Comparison of ENCODE assay signal across 9 mouse cellular contexts in genomic region chr17:45866876-45867652, GRCm38 (mm10).
DNase-seq lines count a peak whose midpoint lies in the region; ATAC-seq and TF ChIP-seq lines count a peak whose summit lies in the region.
"Had no signal": no experiment of that assay in that cellular context is flagged by ENCODE, and none has a peak within 500 bp of the region (broad histone marks: within the 10 kb centered on the region; RNA-seq: fewer than 3 reads in every experiment).

No protein-coding gene starts in this region.

- no peaks in the 10 kb centered on the region for H3K36me3 ChIP-seq in hindbrain, embryonic 10.5 days
- no peaks in the 10 kb centered on the region for H3K36me3 ChIP-seq in hindbrain, embryonic 14.5 days (replicated peaks; ENCODE audit: control insufficient read depth, insufficient read depth)
- H3K36me3 ChIP-seq in heart, postnatal 0 days (replicated peaks; ENCODE audit: control insufficient read depth, insufficient read depth, low read length) = no peaks in the 10 kb centered on the region
- no peaks in the 10 kb centered on the region for H3K36me3 ChIP-seq in lung, postnatal 0 days (ENCODE audit: insufficient read depth, low read length)
- H3K36me3 ChIP-seq in forebrain, embryonic 14.5 days (ENCODE audit: control insufficient read depth, insufficient read depth, low read length) = no peaks in the 10 kb centered on the region

- DNase-seq in hindbrain, embryonic 10.5 days (ENCODE audit: low spot score) = no peak
- DNase-seq in hindbrain, embryonic 14.5 days (ENCODE audit: low spot score) = no peak
- peak; percentile 25 for DNase-seq in R1 (ENCODE audit: low read depth, low spot score)
- DNase-seq in heart, postnatal 0 days (ENCODE audit: low spot score) = peak; percentile 71
- peak; percentile 65 for DNase-seq in lung, postnatal 0 days (ENCODE audit: low spot score)
- DNase-seq in forebrain, embryonic 14.5 days (ENCODE audit: low spot score) = no peak
- DNase-seq in left cerebral cortex, adult 9 months (ENCODE audit: low spot score in 2 of 2) = no peak
- DNase-seq: liver had no signal

- H3K27me3 ChIP-seq in hindbrain, embryonic 10.5 days (ENCODE audit: insufficient read depth, poor library complexity, severe bottlenecking) = peaks cover 49% of the 10 kb centered on the region
- H3K27me3 ChIP-seq in hindbrain, embryonic 14.5 days (ENCODE audit: control insufficient read depth, insufficient read depth, low read length) = no peaks in the 10 kb centered on the region
- H3K27me3 ChIP-seq in heart, postnatal 0 days (ENCODE audit: control insufficient read depth, insufficient read depth, low read length) = 0 out of 2 replicates have a peak, but pooled peaks cover 5% of the 10 kb centered on the region
- 0 out of 2 replicates have a peak, but pooled peaks cover 3% of the 10 kb centered on the region for H3K27me3 ChIP-seq in lung, postnatal 0 days (replicated peaks; ENCODE audit: insufficient read depth, low read length)
- no peaks in the 10 kb centered on the region for H3K27me3 ChIP-seq in forebrain, embryonic 14.5 days (replicated peaks; ENCODE audit: control insufficient read depth, insufficient read depth, low read length)

- ATAC-seq in hindbrain, embryonic 14.5 days (ENCODE audit: low FRiP score) = no peak
- peak; percentile 57 for ATAC-seq in heart, postnatal 0 days (ENCODE audit: insufficient read depth, low read depth)
- ATAC-seq in lung, postnatal 0 days = peak; percentile 51
- no peak for ATAC-seq in forebrain, embryonic 14.5 days
- ATAC-seq in activated CD4-positive, CD25-positive, alpha-beta regulatory T cell, adult 4 months = no peak

- peak overlapping the region; percentile 57 for H3K27ac ChIP-seq in hindbrain, embryonic 10.5 days
- no peak overlapping the region for H3K27ac ChIP-seq in hindbrain, embryonic 14.5 days
- H3K27ac ChIP-seq in heart, postnatal 0 days (ENCODE audit: low read depth) = no peak overlapping the region
- no peak overlapping the region for H3K27ac ChIP-seq in lung, postnatal 0 days (ENCODE audit: low read length)
- H3K27ac ChIP-seq in forebrain, embryonic 14.5 days (ENCODE audit: low read depth, low read length) = no peak overlapping the region

- H3K4me1 ChIP-seq in hindbrain, embryonic 10.5 days (replicated peaks) = peaks cover 88% of the 10 kb centered on the region
- H3K4me1 ChIP-seq in hindbrain, embryonic 14.5 days (replicated peaks; ENCODE audit: control insufficient read depth, insufficient read depth, low read length) = no peaks in the 10 kb centered on the region; the same call in 1 of the 2 replicates
- H3K4me1 ChIP-seq in heart, postnatal 0 days (ENCODE audit: control insufficient read depth, insufficient read depth) = 0 out of 2 replicates have a peak, but pooled peaks cover 2% of the 10 kb centered on the region
- H3K4me1 ChIP-seq in lung, postnatal 0 days (ENCODE audit: insufficient read depth, low read depth, low read length) = no peaks in the 10 kb centered on the region
- H3K4me1 ChIP-seq in forebrain, embryonic 14.5 days (ENCODE audit: control insufficient read depth, insufficient read depth, low read length) = no peaks in the 10 kb centered on the region

- no peak overlapping the region for H3K4me3 ChIP-seq in hindbrain, embryonic 10.5 days
- no peak overlapping the region for H3K4me3 ChIP-seq in hindbrain, embryonic 14.5 days (replicated peaks; ENCODE audit: low read length)
- H3K4me3 ChIP-seq in heart, postnatal 0 days (ENCODE audit: low read depth, low read length) = no peak overlapping the region
- H3K4me3 ChIP-seq in lung, postnatal 0 days (ENCODE audit: low read depth, low read length) = no peak overlapping the region
- H3K4me3 ChIP-seq in forebrain, embryonic 14.5 days (ENCODE audit: low read depth, low read length) = no peak overlapping the region

- WGBS in hindbrain, embryonic 10.5 days = 73% methylated on average over 15 of the region's 15 CpGs
- WGBS in hindbrain, embryonic 14.5 days = 66% methylated on average over 15 of the region's 15 CpGs
- WGBS in heart, postnatal 0 days = 59% methylated on average over 15 of the region's 15 CpGs
- WGBS in lung, postnatal 0 days = 57% methylated on average over 15 of the region's 15 CpGs
- 78% methylated on average over 15 of the region's 15 CpGs for WGBS in forebrain, embryonic 14.5 days

- H3K4me2 ChIP-seq in hindbrain, embryonic 14.5 days (replicated peaks) = no peak overlapping the region
- H3K4me2 ChIP-seq in heart, postnatal 0 days (ENCODE audit: low read depth, low read length) = no peak overlapping the region
- H3K4me2 ChIP-seq in lung, postnatal 0 days (replicated peaks; ENCODE audit: low read depth, low read length) = no peak overlapping the region
- no peak overlapping the region for H3K4me2 ChIP-seq in forebrain, embryonic 14.5 days (ENCODE audit: low read length)

- no peak for TF ChIP-seq CTCF in heart, postnatal 0 days (IDR thresholded peaks at IDR 0.05; ENCODE audit: low read depth)
- TF ChIP-seq CTCF in lung, postnatal 0 days (IDR thresholded peaks at IDR 0.05) = no peak

- H3K9ac ChIP-seq in hindbrain, embryonic 14.5 days = no peak overlapping the region
- H3K9ac ChIP-seq in heart, postnatal 0 days (replicated peaks; ENCODE audit: low read depth, low read length) = no peak overlapping the region
- H3K9ac ChIP-seq in lung, postnatal 0 days (replicated peaks; ENCODE audit: low read depth) = no peak overlapping the region
- no peak overlapping the region for H3K9ac ChIP-seq in forebrain, embryonic 14.5 days (ENCODE audit: low read length)

- TF ChIP-seq EP300 in heart, postnatal 0 days (IDR thresholded peaks at IDR 0.05; ENCODE audit: low read depth) = no peak
- no peak for TF ChIP-seq EP300 in lung, postnatal 0 days (IDR thresholded peaks at IDR 0.05)

- peaks cover 7% of the 10 kb centered on the region; the same call in 1 of the 2 replicates for H3K9me3 ChIP-seq in hindbrain, embryonic 10.5 days
- no peaks in the 10 kb centered on the region for H3K9me3 ChIP-seq in hindbrain, embryonic 14.5 days (ENCODE audit: control insufficient read depth, low read length)
- H3K9me3 ChIP-seq in heart, postnatal 0 days (replicated peaks; ENCODE audit: control insufficient read depth, low read length) = no peaks in the 10 kb centered on the region
- no peaks in the 10 kb centered on the region for H3K9me3 ChIP-seq in lung, postnatal 0 days (ENCODE audit: low read length)
- no peaks in the 10 kb centered on the region for H3K9me3 ChIP-seq in forebrain, embryonic 14.5 days (replicated peaks; ENCODE audit: control insufficient read depth, low read length)

Comparison
In these comparisons a context has a peak if more than half of its experiments do, and no peak if none do; other contexts are left out.
1. DNase-seq: peak in R1 (single experiment), heart, postnatal 0 days (single experiment) and lung, postnatal 0 days (single experiment); none in hindbrain, embryonic 10.5 days (single experiment), hindbrain, embryonic 14.5 days (single experiment), forebrain, embryonic 14.5 days (single experiment) and left cerebral cortex, adult 9 months (0 of 2).
2. ATAC-seq: peak in heart, postnatal 0 days (single experiment) and lung, postnatal 0 days (single experiment); none in hindbrain, embryonic 14.5 days (single experiment), forebrain, embryonic 14.5 days (single experiment) and activated CD4-positive, CD25-positive, alpha-beta regulatory T cell, adult 4 months (single experiment).